Mouse (Mus musculus) midbrain, postnatal 0 days (tissue): ENCODE results near the gene Robo4. TPM values are rescaled to one million over a fixed set of nuclear protein-coding genes. Genes with fewer than 3 reads are reported as not detected.

Experiments used
- ATAC-seq: fragments of 200-750 bp; cut with Nextera tagmentation; 2 replicates; pipeline ENCODE4 v1.8.0; 2017; ENCODE audit warnings: moderate number of reproducible peaks, mild to moderate bottlenecking, moderate TSS enrichment, moderate library complexity; ENCODE audit not compliant: low FRiP score
- DNase-seq: peaks from one replicate; pipeline ENCODE4 v3.0.0-alpha.2; 2015; ENCODE audit warnings: low spot score
- H3K27ac ChIP-seq: fragments of 300-500 bp; sonication (generic); 2 replicates; pipeline ENCODE4 v1.5.1; 2014; ENCODE audit warnings: low read depth, mild to moderate bottlenecking, low read length, mixed read lengths
- H3K27me3 ChIP-seq: fragments of 300-500 bp; sonication (generic); 2 replicates; pipeline ENCODE4 v1.6.1; 2014; ENCODE audit warnings: low read length, control low read depth, mixed read lengths; ENCODE audit not compliant: insufficient read depth
- H3K36me3 ChIP-seq: fragments of 300-500 bp; sonication (generic); 2 replicates; pipeline ENCODE4 v1.6.1; 2014; ENCODE audit warnings: low read length, control low read depth, mixed read lengths; ENCODE audit not compliant: insufficient read depth
- H3K4me1 ChIP-seq: fragments of 300-500 bp; sonication (generic); 2 replicates; pipeline ENCODE4 v1.6.1; 2014; ENCODE audit warnings: mild to moderate bottlenecking, control low read depth, antibody characterized with exemption, low read length, mixed read lengths; ENCODE audit not compliant: insufficient read depth
- H3K4me2 ChIP-seq: fragments of 300-500 bp; sonication (generic); 2 replicates; pipeline ENCODE4 v1.6.1; 2014; ENCODE audit warnings: low read depth, mild to moderate bottlenecking, low read length, mixed read lengths; ENCODE audit not compliant: poor library complexity, severe bottlenecking
- H3K4me3 ChIP-seq: fragments of 300-500 bp; sonication (generic); 2 replicates; pipeline ENCODE4 v1.5.1; 2014; ENCODE audit warnings: low read depth, mild to moderate bottlenecking, low read length, moderate library complexity
- H3K9ac ChIP-seq: fragments of 300-500 bp; sonication (generic); replicated peaks from 2 replicates; pipeline ENCODE4 v1.6.1; 2014; ENCODE audit warnings: mild to moderate bottlenecking, low read length, moderate library complexity, mixed read lengths; ENCODE audit not compliant: poor library complexity, severe bottlenecking
- H3K9me3 ChIP-seq: fragments of 300-500 bp; sonication (generic); 2 replicates; pipeline ENCODE4 v1.6.1; 2016; ENCODE audit warnings: low read length, control low read depth
- CTCF ChIP-seq: IDR thresholded peaks from 2 replicates; pipeline ENCODE4 v1.5.1; 2016; ENCODE audit warnings: antibody characterized with exemption, mild to moderate bottlenecking
- WGBS: fragments of 180-500 bp; shearing (Covaris S2); extraction: QIAGEN DNeasy Blood & Tissue Kit; methylation state at CpG from one replicate; pipeline ENCODE4 v1.1.7; 2014; 5-methylcytosine and 5-hydroxymethylcytosine counted together
- polyA plus RNA-seq: library from polyadenylated mRNA; unstranded; fragments of >200 nt; fragmentation: Nextera tagmentation; extraction: Ambion mirVana; gene quantifications from 2 replicates; pipeline ENCODE4 v1.2.1, GENCODE M21; 2015
- total RNA-seq: library from RNA; depleted of rRNA; stranded (reverse); fragments of >200 nt; gene quantifications from 2 replicates; pipeline ENCODE4 v1.2.3, GENCODE M21; 2014; rRNA removed

Robo4 gene
- total and polyA plus RNA-seq, 2 experiments from 2014 or later = 4.0 to 10.1 TPM

GRCm38 (mm10) chr9:37460043-37460960 lies 58.6 kb downstream of the Robo4 start:
- under 1% methylated on average over 67 of the region's 81 CpGs for WGBS
- no peak for TF ChIP-seq CTCF
- ATAC-seq = peak; percentile 77
- H3K4me2 ChIP-seq = peak overlapping the region; percentile 93
- H3K9ac ChIP-seq = peak overlapping the region; percentile 84
- peak; percentile 47 for DNase-seq
- no peaks in the 10 kb centered on the region for H3K9me3 ChIP-seq
- H3K4me3 ChIP-seq = peak overlapping the region; percentile 62
- peaks cover 13% of the 10 kb centered on the region; the same call in 1 of the 2 replicates for H3K27me3 ChIP-seq
- H3K36me3 ChIP-seq = no peaks in the 10 kb centered on the region
- peak overlapping the region; percentile 77 for H3K27ac ChIP-seq
- H3K4me1 ChIP-seq = peaks cover 12% of the 10 kb centered on the region

GRCm38 (mm10) chr9:37460961-37461340 lies 59.3 kb downstream of the Robo4 start:
- H3K9ac ChIP-seq = peak overlapping the region; percentile 84; the same call in 1 of the 2 replicates
- WGBS = 9% methylated on average over 5 of the region's 5 CpGs
- H3K27ac ChIP-seq = peak overlapping the region; percentile 77
- H3K9me3 ChIP-seq = no peaks in the 10 kb centered on the region
- no peak for TF ChIP-seq CTCF
- H3K4me2 ChIP-seq = peak overlapping the region; percentile 93
- H3K27me3 ChIP-seq = peaks cover 13% of the 10 kb centered on the region; the same call in 1 of the 2 replicates
- DNase-seq (no peak), ATAC-seq (no peak)
- H3K4me1 ChIP-seq = peaks cover 12% of the 10 kb centered on the region
- no peaks in the 10 kb centered on the region for H3K36me3 ChIP-seq
- peak overlapping the region; percentile 62 for H3K4me3 ChIP-seq

- no peak overlapping the region for H3K9ac ChIP-seq
- H3K4me2 ChIP-seq = no peak overlapping the region
- no peak overlapping the region for H3K27ac ChIP-seq
- no peak overlapping the region for H3K4me3 ChIP-seq
- DNase-seq = no peak
- TF ChIP-seq CTCF = no peak
- no peaks in the 10 kb centered on the region for H3K9me3 ChIP-seq
- H3K27me3 ChIP-seq = peaks cover 13% of the 10 kb centered on the region; the same call in 1 of the 2 replicates
- H3K4me1 ChIP-seq = peaks cover 12% of the 10 kb centered on the region
- ATAC-seq = no peak
- 8% methylated on average over 3 of the region's 3 CpGs for WGBS
- no peaks in the 10 kb centered on the region for H3K36me3 ChIP-seq
Observed at GRCm38 (mm10) chr9:37461571-37461970, 59.9 kb downstream of the Robo4 start.

- no peak for ATAC-seq
- H3K9ac ChIP-seq = no peak overlapping the region
- H3K9me3 ChIP-seq = no peaks in the 10 kb centered on the region
- H3K4me3 ChIP-seq = no peak overlapping the region
- peaks cover 12% of the 10 kb centered on the region for H3K4me1 ChIP-seq
- peak; percentile 82 for DNase-seq
- no peak overlapping the region for H3K27ac ChIP-seq
- H3K27me3 ChIP-seq = peaks cover 13% of the 10 kb centered on the region; the same call in 1 of the 2 replicates
- WGBS = 13% methylated on average over 7 of the region's 7 CpGs
- peak; percentile 79 for TF ChIP-seq CTCF
- no peaks in the 10 kb centered on the region for H3K36me3 ChIP-seq
- H3K4me2 ChIP-seq = 0 out of 2 replicates have a peak overlapping the region, but pooled peaks have one; percentile 9
Observed at GRCm38 (mm10) chr9:37462764-37463163, 61.1 kb downstream of the Robo4 start.

Other genes starting within 250 kb of the Robo4 start
- 4.9 and 5.9 TPM in 2 replicates for gene Tmem218, start 193.7 kb upstream of the Robo4 start, total RNA-seq
- gene Tmem218, start 193.7 kb upstream of the Robo4 start, polyA plus RNA-seq = 9.9 TPM in 2 replicates
- gene Slc37a2, start 146.2 kb upstream of the Robo4 start, total RNA-seq = 3.5 and 4.2 TPM in 2 replicates
- 1.1 and 1.2 TPM in 2 replicates for gene Slc37a2, start 146.2 kb upstream of the Robo4 start, polyA plus RNA-seq
- 5.0 and 5.4 TPM in 2 replicates for gene Ccdc15, start 53.5 kb upstream of the Robo4 start, total RNA-seq
- 6.8 and 8.6 TPM in 2 replicates for gene Ccdc15, start 53.5 kb upstream of the Robo4 start, polyA plus RNA-seq
- gene Hepacam, start 34.5 kb upstream of the Robo4 start, total RNA-seq = 35.7 and 37.1 TPM in 2 replicates
- gene Hepacam, start 34.5 kb upstream of the Robo4 start, polyA plus RNA-seq = 49.9 and 58.1 TPM in 2 replicates
- gene Robo3, start 31.3 kb downstream of the Robo4 start, total RNA-seq = 2.8 and 2.9 TPM in 2 replicates
- gene Robo3, start 31.3 kb downstream of the Robo4 start, polyA plus RNA-seq = 0.88 and 1.0 TPM in 2 replicates
- gene Msantd2, start 87.4 kb downstream of the Robo4 start, total RNA-seq = 37.0 and 55.1 TPM in 2 replicates
- 20.5 and 21.1 TPM in 2 replicates for gene Msantd2, start 87.4 kb downstream of the Robo4 start, polyA plus RNA-seq
- 29.1 and 39.3 TPM in 2 replicates for gene Esam, start 126.2 kb downstream of the Robo4 start, total RNA-seq
- 35.1 and 38.6 TPM in 2 replicates for gene Esam, start 126.2 kb downstream of the Robo4 start, polyA plus RNA-seq
- 0.90 and 6.1 TPM in 2 replicates for gene Vsig2, start 137.4 kb downstream of the Robo4 start, total RNA-seq
- gene Vsig2, start 137.4 kb downstream of the Robo4 start, polyA plus RNA-seq = 1.6 and 1.7 TPM in 2 replicates
- 35.7 and 58.1 TPM in 2 replicates for gene Nrgn, start 151.0 kb downstream of the Robo4 start, total RNA-seq
- gene Nrgn, start 151.0 kb downstream of the Robo4 start, polyA plus RNA-seq = 80.4 and 80.6 TPM in 2 replicates
- 15.2 and 15.8 TPM in 2 replicates for gene Siae, start 153.8 kb downstream of the Robo4 start, total RNA-seq
- gene Siae, start 153.8 kb downstream of the Robo4 start, polyA plus RNA-seq = 14.9 and 16.1 TPM in 2 replicates
- gene Spa17, start 211.8 kb downstream of the Robo4 start, total RNA-seq = 1.2 and 1.4 TPM in 2 replicates
- gene Spa17, start 211.8 kb downstream of the Robo4 start, polyA plus RNA-seq = 6.3 and 10.1 TPM in 2 replicates